Mouse (Mus musculus): ENCODE data around the gene Kcnk4. TPM values are rescaled to one million over a fixed set of nuclear protein-coding genes. Genes with fewer than 3 reads are reported as not detected.
"Not testable (repeated sequence)": the region's sequence is repeated elsewhere in the genome, so short reads cannot be mapped to it uniquely, and the experiment has no call there.

Kcnk4 gene
- total RNA-seq, 1 experiment from 2014 or later = not detected

DNA sequence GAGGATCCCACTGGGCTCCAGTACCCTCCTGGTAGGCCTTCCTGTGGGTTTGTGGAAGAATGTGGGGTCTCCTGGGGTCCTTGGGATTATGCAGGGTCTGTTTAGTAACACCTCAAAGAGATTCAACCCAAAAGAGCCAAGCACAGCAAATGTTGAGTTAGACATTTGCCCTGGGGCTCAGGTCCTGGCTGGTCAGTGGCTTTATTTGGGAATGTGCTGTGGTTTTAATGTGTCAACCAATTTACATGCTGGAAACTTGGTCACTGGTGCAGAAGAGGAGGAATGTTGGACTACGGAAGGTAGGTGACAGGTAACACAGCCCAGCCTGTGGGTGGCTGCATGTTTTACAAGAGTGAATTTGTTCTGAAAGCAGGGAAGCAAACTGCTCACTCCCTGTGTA is 31.3 kb downstream of the Kcnk4 start:
- ATAC-seq (replicated peaks; ENCODE audit: low read depth, poor library complexity, severe bottlenecking) = no peak

GRCm38 (mm10) chr19:6899641-6900040 is 34.7 kb downstream of the Kcnk4 start:
- ATAC-seq (replicated peaks; ENCODE audit: low read depth, poor library complexity, severe bottlenecking) = no peak

GRCm38 (mm10) chr19:6895608-6896305 is 38.6 kb downstream of the Kcnk4 start:
- ATAC-seq (replicated peaks; ENCODE audit: low read depth, poor library complexity, severe bottlenecking) = not testable (repeated sequence)

GRCm38 (mm10) chr19:6893731-6894451 is 40.4 kb downstream of the Kcnk4 start:
- ATAC-seq (replicated peaks; ENCODE audit: low read depth, poor library complexity, severe bottlenecking) = no peak

GRCm38 (mm10) chr19:6892512-6892911 is 41.8 kb downstream of the Kcnk4 start:
- no peak for ATAC-seq (replicated peaks; ENCODE audit: low read depth, poor library complexity, severe bottlenecking)

DNA sequence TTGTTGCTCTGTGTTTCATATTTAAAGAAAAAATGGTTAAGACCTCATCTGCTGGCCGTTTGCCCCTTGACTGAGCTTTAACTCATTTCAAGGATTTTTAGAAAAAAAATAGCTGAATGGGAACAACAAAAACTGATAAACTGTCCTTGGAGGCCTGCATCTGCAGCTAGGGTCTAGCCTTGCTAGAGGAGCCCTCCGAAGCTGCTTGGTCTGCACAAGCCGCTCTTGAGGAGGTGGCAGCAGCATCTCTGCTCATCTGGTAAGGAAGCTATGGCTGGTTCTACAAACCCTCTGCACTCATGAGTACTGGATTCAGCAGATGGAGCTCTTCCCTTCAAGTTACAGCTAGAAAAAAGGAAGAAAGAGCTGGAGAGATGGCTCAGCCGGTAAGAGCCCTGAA is 56.4 kb downstream of the Kcnk4 start:
- ATAC-seq (replicated peaks; ENCODE audit: low read depth, poor library complexity, severe bottlenecking) = no peak

DNA sequence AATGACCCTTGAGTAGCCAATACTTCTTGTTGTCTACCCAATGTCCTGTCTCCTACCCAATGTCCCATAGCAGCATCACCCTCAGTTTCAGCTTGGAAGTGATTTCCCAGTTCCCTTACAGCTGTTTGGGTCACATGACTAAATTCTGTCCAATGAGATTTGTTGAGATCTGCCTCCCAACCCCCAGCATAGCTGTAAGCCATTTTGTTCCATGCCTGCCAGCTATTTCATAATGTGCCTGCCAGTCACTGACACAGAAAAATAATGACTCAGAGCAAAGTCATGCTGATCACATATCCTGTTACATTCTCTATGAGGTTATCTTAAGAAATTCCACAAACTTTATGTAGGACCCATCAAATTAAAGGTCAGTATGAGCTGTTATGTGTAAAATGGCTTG is 57.5 kb downstream of the Kcnk4 start:
- no peak for ATAC-seq (replicated peaks; ENCODE audit: low read depth, poor library complexity, severe bottlenecking)

GRCm38 (mm10) chr19:6875834-6876233 is 58.5 kb downstream of the Kcnk4 start:
- ATAC-seq (replicated peaks; ENCODE audit: low read depth, poor library complexity, severe bottlenecking) = no peak

DNA sequence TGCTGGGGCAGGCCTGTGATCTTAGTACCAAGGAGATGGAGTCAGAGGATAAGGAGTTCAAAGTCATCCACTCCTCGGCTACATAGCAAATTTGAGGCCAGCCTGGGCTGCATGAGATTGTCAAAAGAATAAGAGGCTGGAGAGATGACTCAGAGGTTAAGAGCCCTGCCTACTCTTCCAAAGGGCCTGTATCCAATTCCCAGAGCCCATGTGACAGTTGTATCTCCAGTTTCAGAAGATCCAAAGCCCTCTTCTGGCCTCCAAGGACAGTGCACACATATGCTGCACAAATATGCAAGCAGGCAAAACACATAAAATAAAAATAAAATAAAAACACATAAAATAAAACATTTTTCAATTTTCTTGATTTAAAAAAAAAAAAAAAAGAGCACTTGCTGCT is 60.1 kb downstream of the Kcnk4 start:
- ATAC-seq (replicated peaks; ENCODE audit: low read depth, poor library complexity, severe bottlenecking) = no peak

Other genes with a start within 250 kb of the Kcnk4 start
- gene Rps6ka4, start 93.9 kb downstream of the Kcnk4 start, total RNA-seq (2017) = 5.8 and 6.8 TPM in 2 replicates
- gene Ccdc88b, start 76.3 kb downstream of the Kcnk4 start, total RNA-seq (2017) = 29.1 and 65.5 TPM in 2 replicates
- gene Trmt112, start 24.8 kb downstream of the Kcnk4 start, total RNA-seq (2017) = 251 and 275 TPM in 2 replicates
- gene Prdx5, start 24.4 kb downstream of the Kcnk4 start, total RNA-seq (2017) = 131 and 139 TPM in 2 replicates
- 17.9 and 18.2 TPM in 2 replicates for gene Esrra, start 12.7 kb downstream of the Kcnk4 start, total RNA-seq (2017)
- gene Catsperz, start 9.1 kb downstream of the Kcnk4 start, total RNA-seq (2017) = not detected in 2 replicates
- gene Bad, start 7.3 kb upstream of the Kcnk4 start, total RNA-seq (2017) = 36.4 and 72.3 TPM in 2 replicates
- 13.0 and 13.1 TPM in 2 replicates for gene Gpr137, start 8.0 kb upstream of the Kcnk4 start, total RNA-seq (2017)
- gene Ppp1r14b, start 40.5 kb upstream of the Kcnk4 start, total RNA-seq (2017) = 119 and 184 TPM in 2 replicates
- 7.5 and 10.6 TPM in 2 replicates for gene Plcb3, start 42.0 kb upstream of the Kcnk4 start, total RNA-seq (2017)
- 136 and 154 TPM in 2 replicates for gene Fkbp2, start 46.0 kb upstream of the Kcnk4 start, total RNA-seq (2017)
- 6.0 and 16.6 TPM in 2 replicates for gene Vegfb, start 53.1 kb upstream of the Kcnk4 start, total RNA-seq (2017)
- gene Dnajc4, start 58.1 kb upstream of the Kcnk4 start, total RNA-seq (2017) = 5.4 and 7.9 TPM in 2 replicates
- gene Nudt22, start 61.6 kb upstream of the Kcnk4 start, total RNA-seq (2017) = 3.3 and 6.1 TPM in 2 replicates
- gene Trpt1, start 61.6 kb upstream of the Kcnk4 start, total RNA-seq (2017) = 3.2 TPM in 1 of 2 replicates, not detected in the other
- 221 and 234 TPM in 2 replicates for gene Fermt3, start 85.0 kb upstream of the Kcnk4 start, total RNA-seq (2017)
- gene Stip1, start 105.5 kb upstream of the Kcnk4 start, total RNA-seq (2017) = 244 and 257 TPM in 2 replicates
- 2.8 and 7.9 TPM in 2 replicates for gene Macrod1, start 122.3 kb upstream of the Kcnk4 start, total RNA-seq (2017)
- gene Flrt1, start 171.2 kb upstream of the Kcnk4 start, total RNA-seq (2017) = not detected in 2 replicates